Mouse (Mus musculus) CH12F3 (cell line): Measurements from ENCODE around the gene Mcf2l.

Experiments
- in situ Hi-C: fragments of 300-500 bp; cut with MboI; formaldehyde crosslinking; loops from 2 replicates; pipeline ENCODE4 v1.14.3; 2020; ENCODE audit warnings: low sequenced_read_pairs

The Mcf2l gene

GRCm38 (mm10) chr8:12873357-12874046, at the start of gene Mcf2l:
TSS of gene Mcf2l (plus strand) at chr8:12873806.
- in situ Hi-C loops: no loop called here

GRCm38 (mm10) chr8:12824562-12824961, 49.0 kb upstream of the Mcf2l start:
- in situ Hi-C loops: no loop called here

- in situ Hi-C loops: no loop called here
These were observed 48.4 kb upstream of the Mcf2l start for GRCm38 (mm10) chr8:12825236-12825635.

- in situ Hi-C loops: no loop called here
These were observed 47.8 kb upstream of the Mcf2l start for GRCm38 (mm10) chr8:12825686-12826237.

DNA sequence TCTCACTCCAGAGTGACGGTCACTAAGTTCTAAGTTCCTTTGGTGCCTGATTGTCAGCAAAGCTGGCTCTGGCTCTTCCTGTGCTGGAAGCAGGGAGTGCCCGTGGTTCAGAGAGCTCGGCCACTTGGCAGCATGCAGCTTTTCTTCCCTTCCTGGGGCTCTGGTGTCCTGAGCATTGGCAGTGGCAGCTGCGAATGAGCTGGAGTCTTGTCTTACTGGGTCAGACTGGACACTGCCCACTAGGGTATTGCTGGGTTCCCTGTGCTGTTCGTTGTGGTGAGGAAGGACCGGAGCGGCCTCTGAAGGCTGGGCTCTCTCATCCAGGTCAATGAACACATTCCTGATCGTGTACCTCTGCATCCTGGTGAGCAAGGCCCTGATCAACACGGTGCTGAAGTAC, 46.5 kb upstream of the Mcf2l start:
- in situ Hi-C loops: no loop called here

DNA sequence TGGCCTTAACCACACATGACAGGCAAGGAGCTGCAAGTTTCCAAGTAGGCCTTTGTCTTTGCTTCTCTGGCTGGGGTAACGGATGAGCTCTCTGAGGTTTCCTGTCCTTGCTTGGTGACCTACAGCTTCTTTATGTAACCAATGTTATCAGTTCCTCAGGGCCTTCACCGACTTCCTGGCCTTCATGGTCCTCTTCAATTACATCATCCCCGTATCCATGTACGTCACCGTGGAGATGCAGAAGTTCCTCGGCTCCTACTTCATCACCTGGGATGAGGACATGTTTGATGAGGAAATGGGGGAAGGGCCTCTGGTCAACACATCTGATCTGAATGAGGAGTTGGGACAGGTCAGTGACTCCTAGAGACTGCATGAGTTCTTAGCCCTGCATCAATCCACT, 45.3 kb upstream of the Mcf2l start:
- in situ Hi-C loops: no loop called here

DNA sequence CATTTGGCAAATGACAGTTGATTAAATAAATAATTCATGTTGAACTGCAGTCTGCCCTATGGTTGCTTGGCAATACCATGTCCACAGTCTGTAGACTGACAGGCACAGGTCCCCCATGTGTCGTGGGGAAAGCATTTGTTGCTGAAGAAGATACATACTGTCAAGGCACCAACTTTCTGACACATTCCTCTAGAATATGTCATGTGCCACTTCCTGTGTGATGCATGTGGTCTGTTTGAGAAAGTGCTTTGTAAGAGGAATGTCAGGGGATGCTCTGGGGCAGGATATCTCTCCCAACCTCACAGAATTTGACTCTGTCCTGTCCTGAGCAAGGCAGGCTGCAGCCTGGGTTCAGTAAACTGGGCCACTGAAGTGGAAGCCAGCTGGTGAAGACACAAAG, 44.2 kb upstream of the Mcf2l start:
- in situ Hi-C loops: no loop called here

GRCm38 (mm10) chr8:12831659-12832589, 41.7 kb upstream of the Mcf2l start:
- in situ Hi-C loops: no loop called here

DNA sequence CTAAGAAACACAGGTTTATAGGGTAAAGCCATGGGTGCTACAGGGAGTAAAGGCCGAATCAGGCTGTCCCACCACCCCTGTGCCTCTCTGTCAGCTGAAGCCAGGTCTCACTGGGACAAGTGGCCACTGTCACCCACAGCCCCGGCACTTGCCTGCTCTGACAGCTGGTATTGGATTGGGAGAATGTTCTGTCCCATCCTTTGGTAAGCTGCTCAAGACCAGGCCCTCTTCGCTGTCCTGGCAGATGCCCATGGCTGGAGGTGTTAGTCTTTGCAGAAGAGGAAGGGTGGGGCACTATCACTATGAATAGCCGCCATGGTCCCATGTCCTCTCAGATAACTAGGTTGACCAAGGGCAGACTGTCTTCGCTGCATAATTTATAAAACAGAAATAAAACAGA, 40.0 kb upstream of the Mcf2l start:
- in situ Hi-C loops: no loop called here

- in situ Hi-C loops: no loop called here
These were observed 32.8 kb upstream of the Mcf2l start for GRCm38 (mm10) chr8:12840834-12841233.

- in situ Hi-C loops: no loop called here
These were observed 31.1 kb upstream of the Mcf2l start for GRCm38 (mm10) chr8:12842342-12842995.

GRCm38 (mm10) chr8:12844347-12844950, 29.2 kb upstream of the Mcf2l start:
- in situ Hi-C loops: no loop called here

- in situ Hi-C loops: no loop called here
These were observed 27.2 kb upstream of the Mcf2l start for GRCm38 (mm10) chr8:12846447-12846846.

DNA sequence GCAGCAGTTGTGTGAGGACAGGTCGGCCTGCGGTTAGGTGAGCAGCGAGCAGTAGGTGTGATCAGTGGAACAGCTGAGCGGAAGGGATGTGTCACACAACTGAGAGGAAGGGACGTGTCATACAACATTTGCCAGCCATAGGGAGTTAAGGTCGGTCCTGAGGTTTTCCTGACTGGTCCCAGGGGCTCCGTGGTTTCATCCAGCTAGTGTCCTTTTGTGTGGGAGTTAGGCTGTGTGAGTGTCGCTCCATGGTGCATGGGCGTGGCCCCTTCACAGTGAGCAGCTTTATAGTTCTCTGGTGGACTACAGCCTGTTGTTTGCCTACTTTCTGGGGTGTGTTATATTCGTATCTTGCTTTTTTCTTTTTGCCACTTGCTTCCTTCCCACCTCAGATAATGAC, 22.4 kb upstream of the Mcf2l start:
- in situ Hi-C loops: no loop called here

- in situ Hi-C loops: no loop called here
These were observed 17.6 kb upstream of the Mcf2l start for GRCm38 (mm10) chr8:12856038-12856437.

DNA sequence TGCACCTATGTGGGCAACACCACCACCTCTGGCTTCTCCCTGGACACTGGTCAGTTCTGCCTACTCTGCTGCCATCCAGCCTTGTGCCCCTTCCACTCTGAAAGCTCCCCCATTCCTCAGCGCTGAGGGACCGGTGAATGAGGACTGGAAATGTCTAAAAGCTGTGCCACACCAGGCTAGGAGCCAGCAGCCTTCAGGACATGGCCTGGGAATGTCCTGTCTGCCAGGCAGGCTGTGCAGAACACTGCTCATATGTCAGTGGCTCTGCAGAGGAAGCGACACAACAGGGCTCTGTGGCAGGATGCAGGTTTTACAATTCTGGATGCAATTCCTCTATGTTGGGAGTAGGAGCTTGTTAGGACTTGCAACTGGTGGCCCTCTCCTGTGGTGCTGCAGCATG, 10.5 kb upstream of the Mcf2l start:
- in situ Hi-C loops: no loop called here

DNA sequence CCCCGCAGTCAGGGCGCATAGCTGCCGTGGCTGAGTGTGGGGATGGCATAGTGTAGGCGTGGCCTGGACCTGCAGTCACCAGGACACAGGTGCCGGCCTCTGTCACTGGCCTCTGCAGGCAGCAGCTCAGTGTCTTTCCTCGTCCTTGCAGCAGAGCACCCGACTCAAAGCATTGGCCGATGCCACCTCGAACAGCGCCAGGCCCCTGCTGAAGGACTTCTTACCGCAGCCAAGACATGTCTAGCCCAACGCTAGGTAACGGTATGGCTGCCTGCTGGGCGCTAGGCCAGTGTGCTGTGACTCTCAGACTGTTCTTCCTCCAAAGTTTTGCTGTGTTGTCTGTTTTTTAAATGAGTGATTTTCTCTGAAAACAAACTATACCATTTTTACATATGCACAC, 10.0 kb upstream of the Mcf2l start:
- in situ Hi-C loops: no loop called here

GRCm38 (mm10) chr8:12865790-12866189, 7.8 kb upstream of the Mcf2l start:
- in situ Hi-C loops: no loop called here

DNA sequence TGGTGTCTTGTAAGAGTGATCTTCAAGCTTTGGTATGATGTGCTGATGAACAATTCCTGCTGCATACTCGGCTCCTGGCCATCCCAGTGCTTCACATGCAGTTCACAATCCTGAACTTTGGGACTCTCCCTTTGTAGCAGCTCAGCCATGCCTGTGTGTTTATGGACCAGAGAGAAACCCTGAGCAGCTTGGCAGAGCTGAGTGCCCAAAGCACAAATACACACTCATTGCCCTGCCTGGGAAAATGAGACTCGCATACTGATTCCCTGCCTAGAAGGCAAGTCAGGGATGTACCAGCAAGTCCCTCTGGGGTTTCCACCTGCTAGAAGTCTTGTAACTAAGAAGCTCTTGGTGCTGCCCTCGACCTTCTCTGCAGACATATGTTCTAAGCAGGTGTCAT, 3.9 kb upstream of the Mcf2l start:
- in situ Hi-C loops: no loop called here

- in situ Hi-C loops: no loop called here
These were observed 3.0 kb upstream of the Mcf2l start for GRCm38 (mm10) chr8:12870656-12871055.

DNA sequence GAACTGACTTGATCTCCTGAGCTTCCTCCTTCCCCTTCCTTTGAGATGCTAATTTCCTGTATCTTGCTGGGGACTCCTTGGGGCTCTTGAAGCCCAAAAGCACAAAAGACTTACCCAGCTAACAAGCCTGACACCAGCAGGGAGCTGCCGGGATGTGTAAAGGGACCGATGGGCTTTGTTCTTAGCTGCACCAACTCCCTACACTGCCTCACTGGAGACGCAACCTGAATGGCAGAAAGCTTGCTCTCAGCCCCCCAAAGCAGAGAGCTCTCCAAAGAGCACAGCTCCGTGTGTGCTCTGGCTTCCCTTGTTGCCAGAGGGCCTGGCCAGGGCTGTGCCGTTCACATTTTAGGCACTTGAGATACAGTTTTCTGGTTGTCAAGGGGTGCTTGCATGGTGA, 2.1 kb upstream of the Mcf2l start:
- in situ Hi-C loops: no loop called here
